Mouse (Mus musculus): ENCODE data around the gene Pga5. TPM values are rescaled to one million over a fixed set of nuclear protein-coding genes. Genes with fewer than 3 reads are reported as not detected.

The Pga5 gene
- polyA plus RNA-seq, 1 experiment from 2014 or later: 0.07 TPM

DNA sequence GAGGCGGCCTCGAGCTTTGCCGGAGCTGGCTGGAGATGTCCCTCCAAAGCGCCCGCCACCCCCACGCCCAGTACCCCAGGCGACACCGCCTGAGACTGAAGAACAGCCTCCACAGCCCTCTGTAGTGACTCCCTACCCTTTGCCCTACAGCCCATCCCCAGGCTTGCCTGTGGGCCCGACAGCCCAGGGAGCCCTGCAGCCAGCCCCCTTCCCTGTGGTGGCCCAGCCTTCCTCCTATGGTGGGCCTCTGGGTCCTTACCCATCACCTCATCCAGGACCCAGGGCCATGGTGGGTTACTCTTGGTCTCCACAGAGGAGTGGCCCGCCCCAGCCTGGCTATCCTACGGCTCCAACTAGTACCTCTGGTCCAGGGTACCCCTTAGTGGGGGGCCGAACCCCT is 34.8 kb upstream of the Pga5 start:
- TF ChIP-seq CTCF (IDR thresholded peaks at IDR 0.05; ENCODE audit: low read depth) (no peak), EP300 (IDR thresholded peaks at IDR 0.05; ENCODE audit: low read depth) (no peak)
- Histone ChIP-seq H3K9ac (replicated peaks) (no peak overlapping the region), H3K4me2 (ENCODE audit: low read depth, low read length) (no peak overlapping the region), H3K9me3 (ENCODE audit: low read length) (no peaks in the 10 kb centered on the region), H3K4me1 (ENCODE audit: insufficient read depth) (peaks cover 9% of the 10 kb centered on the region), H3K27me3 (ENCODE audit: insufficient read depth, low read length) (no peaks in the 10 kb centered on the region), H3K36me3 (replicated peaks; ENCODE audit: insufficient read depth, low read length) (peaks cover 42% of the 10 kb centered on the region), H3K4me3 (ENCODE audit: low read depth, low read length) (no peak overlapping the region), H3K27ac (ENCODE audit: low read depth) (no peak overlapping the region)
- WGBS (ENCODE audit: insufficient replicate concordance): 88% methylated on average over 12 of the region's 12 CpGs
- no peak for DNase-seq
- ATAC-seq: no peak

DNA sequence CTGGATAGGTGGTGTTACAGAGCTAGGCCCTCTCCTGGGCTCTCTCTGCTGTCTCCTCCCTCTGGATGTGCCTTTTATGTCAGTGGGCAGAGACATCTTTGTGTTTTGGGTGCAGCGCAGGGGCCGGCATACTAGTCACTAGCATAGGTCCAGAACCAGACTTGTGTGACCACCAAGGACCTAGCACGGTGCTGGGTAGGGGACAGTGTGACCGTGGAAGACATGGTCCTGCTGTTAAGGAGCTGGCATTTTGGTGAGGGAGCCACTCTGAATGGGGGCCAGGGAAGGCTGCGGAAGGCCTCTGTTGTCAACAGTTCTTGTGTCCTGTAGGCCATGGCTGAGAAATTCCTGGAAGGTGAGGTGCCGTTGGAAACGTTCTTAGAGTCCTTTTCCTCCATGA is 34.3 kb upstream of the Pga5 start:
- peaks cover 42% of the 10 kb centered on the region for H3K36me3 ChIP-seq (replicated peaks; ENCODE audit: insufficient read depth, low read length)
- H3K4me1 ChIP-seq (ENCODE audit: insufficient read depth): peaks cover 9% of the 10 kb centered on the region
- no peaks in the 10 kb centered on the region for H3K9me3 ChIP-seq (ENCODE audit: low read length)
- H3K27ac ChIP-seq (ENCODE audit: low read depth): no peak overlapping the region
- 92% methylated on average over 7 of the region's 7 CpGs for WGBS (ENCODE audit: insufficient replicate concordance)
- no peak overlapping the region for H3K4me2 ChIP-seq (ENCODE audit: low read depth, low read length)
- no peak overlapping the region for H3K4me3 ChIP-seq (ENCODE audit: low read depth, low read length)
- no peaks in the 10 kb centered on the region for H3K27me3 ChIP-seq (ENCODE audit: insufficient read depth, low read length)
- TF ChIP-seq CTCF (IDR thresholded peaks at IDR 0.05; ENCODE audit: low read depth) (no peak), EP300 (IDR thresholded peaks at IDR 0.05; ENCODE audit: low read depth) (no peak)
- ATAC-seq: no peak
- no peak for DNase-seq
- H3K9ac ChIP-seq (replicated peaks): no peak overlapping the region

- TF ChIP-seq CTCF (IDR thresholded peaks at IDR 0.05; ENCODE audit: low read depth) (no peak), EP300 (IDR thresholded peaks at IDR 0.05; ENCODE audit: low read depth) (no peak)
- H3K9me3 ChIP-seq (ENCODE audit: low read length): no peaks in the 10 kb centered on the region
- H3K9ac ChIP-seq (replicated peaks): no peak overlapping the region
- H3K27ac ChIP-seq (ENCODE audit: low read depth): no peak overlapping the region
- H3K4me1 ChIP-seq (ENCODE audit: insufficient read depth): peaks cover 9% of the 10 kb centered on the region
- no peak overlapping the region for H3K4me3 ChIP-seq (ENCODE audit: low read depth, low read length)
- H3K27me3 ChIP-seq (ENCODE audit: insufficient read depth, low read length): no peaks in the 10 kb centered on the region
- 84% methylated on average over 4 of the region's 4 CpGs for WGBS (ENCODE audit: insufficient replicate concordance)
- ATAC-seq: no peak
- peaks cover 45% of the 10 kb centered on the region for H3K36me3 ChIP-seq (replicated peaks; ENCODE audit: insufficient read depth, low read length)
- no peak overlapping the region for H3K4me2 ChIP-seq (ENCODE audit: low read depth, low read length)
- no peak for DNase-seq
Measured at GRCm38 (mm10) chr19:10710751-10711150, 32.9 kb upstream of the Pga5 start.

GRCm38 (mm10) chr19:10710088-10710511 is 32.2 kb upstream of the Pga5 start:
- H3K27me3 ChIP-seq (ENCODE audit: insufficient read depth, low read length): no peaks in the 10 kb centered on the region
- no peak for TF ChIP-seq EP300 (IDR thresholded peaks at IDR 0.05; ENCODE audit: low read depth)
- peak; percentile 75 for TF ChIP-seq CTCF (IDR thresholded peaks at IDR 0.05; ENCODE audit: low read depth)
- H3K4me1 ChIP-seq (ENCODE audit: insufficient read depth): peaks cover 9% of the 10 kb centered on the region
- DNase-seq (peak; percentile 68), ATAC-seq (peak; percentile 38)
- H3K36me3 ChIP-seq (replicated peaks; ENCODE audit: insufficient read depth, low read length): peaks cover 45% of the 10 kb centered on the region
- no peak overlapping the region for H3K4me2 ChIP-seq (ENCODE audit: low read depth, low read length)
- no peak overlapping the region for H3K27ac ChIP-seq (ENCODE audit: low read depth)
- 75% methylated on average over 9 of the region's 9 CpGs for WGBS (ENCODE audit: insufficient replicate concordance)
- no peaks in the 10 kb centered on the region for H3K9me3 ChIP-seq (ENCODE audit: low read length)
- H3K9ac ChIP-seq (replicated peaks): no peak overlapping the region
- H3K4me3 ChIP-seq (ENCODE audit: low read depth, low read length): no peak overlapping the region

DNA sequence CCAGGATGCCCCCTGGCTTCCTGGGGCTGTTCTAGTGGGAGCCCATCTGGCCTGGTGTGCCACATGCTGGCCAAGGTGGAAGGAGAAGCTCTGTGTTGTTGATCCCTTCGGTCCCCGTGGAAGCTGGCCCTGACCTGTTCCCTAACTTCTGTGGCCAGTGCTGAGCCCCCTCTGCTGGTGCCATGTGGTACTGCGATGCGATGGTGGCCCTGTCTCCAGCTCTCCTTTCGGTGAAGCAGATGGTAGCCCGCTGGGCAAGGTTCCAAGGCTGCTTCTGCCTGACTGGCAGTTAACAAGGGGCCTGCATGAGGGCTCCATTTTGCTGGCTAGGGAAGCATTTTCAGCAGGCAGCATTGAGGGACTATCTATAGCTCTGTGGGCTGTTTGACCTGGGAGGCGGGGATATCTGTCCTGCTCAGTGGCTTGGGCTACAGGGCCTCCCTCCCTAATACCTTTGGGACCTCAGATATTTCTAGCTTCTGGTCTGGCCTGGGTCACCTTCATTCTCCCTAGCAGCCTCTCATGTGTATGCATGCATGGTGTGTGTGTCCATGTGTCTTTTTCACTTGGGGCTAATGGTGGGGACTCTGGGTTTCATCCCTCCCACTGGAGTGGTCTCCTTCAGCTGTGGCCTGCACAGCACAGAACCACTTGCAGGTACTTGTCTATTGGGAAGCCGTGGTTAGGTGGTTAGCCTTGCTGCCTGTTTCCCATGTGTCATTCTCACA is 31.7 kb upstream of the Pga5 start:
- Histone ChIP-seq H3K4me1 (ENCODE audit: insufficient read depth) (peaks cover 9% of the 10 kb centered on the region), H3K27me3 (ENCODE audit: insufficient read depth, low read length) (no peaks in the 10 kb centered on the region), H3K27ac (ENCODE audit: low read depth) (no peak overlapping the region), H3K36me3 (replicated peaks; ENCODE audit: insufficient read depth, low read length) (peaks cover 45% of the 10 kb centered on the region), H3K9ac (replicated peaks) (0 out of 2 replicates have a peak overlapping the region, but pooled peaks have one; percentile 21), H3K4me3 (ENCODE audit: low read depth, low read length) (no peak overlapping the region), H3K9me3 (ENCODE audit: low read length) (no peaks in the 10 kb centered on the region), H3K4me2 (ENCODE audit: low read depth, low read length) (no peak overlapping the region)
- peak; percentile 95 for DNase-seq
- peak; percentile 86 for ATAC-seq
- TF ChIP-seq CTCF (IDR thresholded peaks at IDR 0.05; ENCODE audit: low read depth) (peak; percentile 99), EP300 (IDR thresholded peaks at IDR 0.05; ENCODE audit: low read depth) (no peak)
- WGBS (ENCODE audit: insufficient replicate concordance): 15% methylated on average over 8 of the region's 8 CpGs

DNA sequence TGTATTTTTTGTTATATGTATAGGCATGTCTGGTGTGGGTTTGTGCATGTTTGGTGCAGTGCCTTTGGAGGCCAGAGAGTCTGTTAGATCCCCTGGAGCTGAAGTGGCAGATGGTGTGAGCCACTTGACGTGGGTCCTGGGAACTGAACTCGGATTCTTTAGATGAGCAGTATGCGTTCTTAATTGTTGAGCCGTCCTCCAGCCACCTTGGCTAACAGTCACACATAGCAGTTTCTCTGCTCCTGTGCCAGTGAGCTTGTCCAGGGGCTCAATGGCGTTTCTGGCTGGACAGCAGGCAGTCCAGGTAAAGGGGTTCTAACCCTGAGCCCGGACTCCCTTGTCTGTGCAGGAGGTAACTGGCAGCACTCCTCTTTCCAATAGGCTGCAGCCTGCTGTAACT is 31.0 kb upstream of the Pga5 start:
- Histone ChIP-seq H3K4me2 (ENCODE audit: low read depth, low read length) (no peak overlapping the region), H3K4me3 (ENCODE audit: low read depth, low read length) (no peak overlapping the region), H3K9ac (replicated peaks) (0 out of 2 replicates have a peak overlapping the region, but pooled peaks have one; percentile 21), H3K27me3 (ENCODE audit: insufficient read depth, low read length) (no peaks in the 10 kb centered on the region), H3K27ac (ENCODE audit: low read depth) (no peak overlapping the region), H3K4me1 (ENCODE audit: insufficient read depth) (peaks cover 9% of the 10 kb centered on the region), H3K36me3 (replicated peaks; ENCODE audit: insufficient read depth, low read length) (peaks cover 41% of the 10 kb centered on the region), H3K9me3 (ENCODE audit: low read length) (no peaks in the 10 kb centered on the region)
- 74% methylated on average over 6 of the region's 6 CpGs for WGBS (ENCODE audit: insufficient replicate concordance)
- no peak for TF ChIP-seq CTCF (IDR thresholded peaks at IDR 0.05; ENCODE audit: low read depth)
- TF ChIP-seq EP300 (IDR thresholded peaks at IDR 0.05; ENCODE audit: low read depth): no peak
- no peak for DNase-seq
- no peak for ATAC-seq

Data from liver, postnatal 0 days (tissue).